Mouse (Mus musculus) cerebellum, adult 8-10 months (tissue): ENCODE results near the gene Sacs.

Experiments
- DNase-seq: peaks from one replicate; pipeline ENCODE4 v3.0.0; 2022

Gene Sacs

GRCm38 (mm10) chr14:61161367-61162334, 23.4 kb downstream of the Sacs start:
- no peak for DNase-seq

GRCm38 (mm10) chr14:61164461-61164860, 26.2 kb downstream of the Sacs start:
- no peak for DNase-seq

GRCm38 (mm10) chr14:61165929-61166328, 27.7 kb downstream of the Sacs start:
- DNase-seq = no peak

- DNase-seq = no peak
These were observed 33.2 kb downstream of the Sacs start for GRCm38 (mm10) chr14:61171261-61171970.

GRCm38 (mm10) chr14:61172548-61173158, 34.4 kb downstream of the Sacs start:
- DNase-seq = peak; percentile 100

- no peak for DNase-seq
These were observed 35.0 kb downstream of the Sacs start for GRCm38 (mm10) chr14:61173229-61173628.

- DNase-seq = no peak
These were observed 53.6 kb downstream of the Sacs start for GRCm38 (mm10) chr14:61191904-61192303.

GRCm38 (mm10) chr14:61192326-61192725, 54.1 kb downstream of the Sacs start:
- DNase-seq = no peak

- no peak for DNase-seq
These were observed 56.2 kb downstream of the Sacs start for GRCm38 (mm10) chr14:61194416-61194815.

- no peak for DNase-seq
These were observed 71.9 kb downstream of the Sacs start for GRCm38 (mm10) chr14:61210111-61210510.

GRCm38 (mm10) chr14:61211754-61212153, 73.5 kb downstream of the Sacs start:
- DNase-seq = no peak

GRCm38 (mm10) chr14:61221166-61221565, 82.9 kb downstream of the Sacs start:
- DNase-seq = peak; percentile 20

- DNase-seq = no peak
These were observed 84.2 kb downstream of the Sacs start for GRCm38 (mm10) chr14:61222506-61222905.

GRCm38 (mm10) chr14:61223740-61224139, 85.5 kb downstream of the Sacs start:
- DNase-seq = no peak

- DNase-seq = no peak
These were observed 86.3 kb downstream of the Sacs start for GRCm38 (mm10) chr14:61224387-61225077.

- no peak for DNase-seq
These were observed 87.9 kb downstream of the Sacs start for GRCm38 (mm10) chr14:61226151-61226550.

GRCm38 (mm10) chr14:61229763-61230162, 91.5 kb downstream of the Sacs start:
- no peak for DNase-seq

GRCm38 (mm10) chr14:61230179-61230578, 91.9 kb downstream of the Sacs start:
- no peak for DNase-seq

GRCm38 (mm10) chr14:61232016-61232568, 93.8 kb downstream of the Sacs start:
- DNase-seq = peak; percentile 34

GRCm38 (mm10) chr14:61235846-61236474, 97.7 kb downstream of the Sacs start:
- DNase-seq = no peak

- DNase-seq = no peak
These were observed 98.9 kb downstream of the Sacs start for GRCm38 (mm10) chr14:61237101-61237654.

GRCm38 (mm10) chr14:61238751-61239150, 100.5 kb downstream of the Sacs start:
- no peak for DNase-seq
